In genomic region chr9:72766789-72767349, GRCm38 (mm10) we compare ENCODE assay signal across 8 mouse cellular contexts. TPM values are rescaled to one million over a fixed set of nuclear protein-coding genes. Genes with fewer than 3 reads are reported as not detected.
DNase-seq lines count a peak whose midpoint lies in the region; ATAC-seq and TF ChIP-seq lines count a peak whose summit lies in the region.

No protein-coding gene starts in this region.

- H3K4me1 ChIP-seq in E14TG2a.4 (replicated peaks; ENCODE audit: low read depth, low read length): peaks cover 30% of the 10 kb centered on the region
- H3K4me1 ChIP-seq in forebrain, embryonic 14.5 days (ENCODE audit: control insufficient read depth, insufficient read depth, low read length): no peaks in the 10 kb centered on the region
- H3K4me1 ChIP-seq in liver, embryonic 15.5 days (replicated peaks): no peaks in the 10 kb centered on the region; the same call in 1 of the 2 replicates
- peaks cover 4% of the 10 kb centered on the region; the same call in 1 of the 2 replicates for H3K4me1 ChIP-seq in neural tube, embryonic 14.5 days (ENCODE audit: control insufficient read depth, insufficient read depth, low read length)
- H3K4me1 ChIP-seq in testis, adult 2 months (ENCODE audit: control insufficient read depth, insufficient read depth, low read length): peaks cover 3% of the 10 kb centered on the region

- no peaks in the 10 kb centered on the region for H3K27me3 ChIP-seq in E14TG2a.4 (ENCODE audit: insufficient read depth, low read length)
- H3K27me3 ChIP-seq in forebrain, embryonic 14.5 days (replicated peaks; ENCODE audit: control insufficient read depth, insufficient read depth, low read length): no peaks in the 10 kb centered on the region
- H3K27me3 ChIP-seq in liver, embryonic 15.5 days: no peaks in the 10 kb centered on the region
- H3K27me3 ChIP-seq in neural tube, embryonic 14.5 days (ENCODE audit: control insufficient read depth, insufficient read depth, low read length): no peaks in the 10 kb centered on the region
- no peaks in the 10 kb centered on the region for H3K27me3 ChIP-seq in testis, adult 2 months (ENCODE audit: control insufficient read depth, insufficient read depth, low read length)

- H3K36me3 ChIP-seq in E14TG2a.4 (ENCODE audit: insufficient read depth, low read length): no peaks in the 10 kb centered on the region
- no peaks in the 10 kb centered on the region for H3K36me3 ChIP-seq in forebrain, embryonic 14.5 days (ENCODE audit: control insufficient read depth, insufficient read depth, low read length)
- H3K36me3 ChIP-seq in liver, embryonic 15.5 days (replicated peaks): no peaks in the 10 kb centered on the region
- no peaks in the 10 kb centered on the region for H3K36me3 ChIP-seq in neural tube, embryonic 14.5 days (ENCODE audit: control insufficient read depth, insufficient read depth, low read length)
- no peaks in the 10 kb centered on the region for H3K36me3 ChIP-seq in testis, adult 2 months (ENCODE audit: control insufficient read depth, insufficient read depth, low read length)

- peak overlapping the region; percentile 68 for H3K4me2 ChIP-seq in forebrain, embryonic 14.5 days (ENCODE audit: low read length)
- H3K4me2 ChIP-seq in liver, embryonic 15.5 days: peak overlapping the region; percentile 69
- peak overlapping the region; percentile 54 for H3K4me2 ChIP-seq in neural tube, embryonic 14.5 days (ENCODE audit: low read depth, low read length)

- no peaks in the 10 kb centered on the region for H3K9me3 ChIP-seq in E14TG2a.4 (ENCODE audit: low read length)
- H3K9me3 ChIP-seq in forebrain, embryonic 14.5 days (replicated peaks; ENCODE audit: control insufficient read depth, low read length): no peaks in the 10 kb centered on the region
- no peaks in the 10 kb centered on the region for H3K9me3 ChIP-seq in liver, embryonic 15.5 days (replicated peaks)
- no peaks in the 10 kb centered on the region for H3K9me3 ChIP-seq in neural tube, embryonic 14.5 days (ENCODE audit: control insufficient read depth, low read length)

- peak; percentile 53 for DNase-seq in c-Kit-positive CD71-positive TER-119-negative erythroid progenitor cells, embryonic 14.5 days (ENCODE audit: low read depth)
- DNase-seq in forebrain, embryonic 14.5 days (ENCODE audit: low spot score): peak; percentile 94
- DNase-seq in heart, postnatal 10 days: peak; percentile 91 to 96
- DNase-seq in kidney, postnatal 4 days: peak; percentile 95 to 96

- TF ChIP-seq CTCF in E14TG2a.4 (conservative IDR thresholded peaks at IDR 0.05; ENCODE audit: low read length): peak; percentile 66
- peak; percentile 64; the same call in 1 of the 2 replicates for TF ChIP-seq CTCF in testis, adult 2 months (IDR thresholded peaks at IDR 0.05; ENCODE audit: control insufficient read depth, insufficient read depth, insufficient replicate concordance, low read depth, low read length)

- peak overlapping the region; percentile 70 for H3K9ac ChIP-seq in forebrain, embryonic 14.5 days (ENCODE audit: low read length)
- H3K9ac ChIP-seq in liver, embryonic 15.5 days: 0 out of 2 replicates have a peak overlapping the region, but pooled peaks have one; percentile 18
- peak overlapping the region; percentile 50; the same call in 1 of the 2 replicates for H3K9ac ChIP-seq in neural tube, embryonic 14.5 days (replicated peaks; ENCODE audit: low read depth, low read length)

- intact Hi-C loops in heart, postnatal 10 days (cut with DNase I): loop anchor here (1.0 to 5.0 kb wide), 2 partner anchors 40 to 117 kb away; partner anchors contain the start of gene Prtg

- peak overlapping the region; percentile 70 for H3K4me3 ChIP-seq in E14TG2a.4 (replicated peaks; ENCODE audit: low read length)
- peak overlapping the region; percentile 30 for H3K4me3 ChIP-seq in forebrain, embryonic 14.5 days (ENCODE audit: low read depth, low read length)
- H3K4me3 ChIP-seq in liver, embryonic 15.5 days (replicated peaks): peak overlapping the region; percentile 39
- peak overlapping the region; percentile 31 for H3K4me3 ChIP-seq in neural tube, embryonic 14.5 days (ENCODE audit: low read depth, low read length)
- H3K4me3 ChIP-seq in testis, adult 2 months (ENCODE audit: control insufficient read depth, low read depth, low read length): peak overlapping the region; percentile 47

- 0 out of 2 replicates have a peak overlapping the region, but pooled peaks have one; percentile 27 for H3K27ac ChIP-seq in forebrain, embryonic 14.5 days (ENCODE audit: low read depth, low read length)
- no peak overlapping the region for H3K27ac ChIP-seq in liver, embryonic 15.5 days (replicated peaks)
- H3K27ac ChIP-seq in neural tube, embryonic 14.5 days (ENCODE audit: low read depth, low read length): peak overlapping the region; percentile 45
- H3K27ac ChIP-seq in testis, adult 2 months (ENCODE audit: control insufficient read depth, insufficient read depth, low read depth, low read length): no peak overlapping the region

- TF ChIP-seq POLR2A in testis, adult 2 months (IDR thresholded peaks at IDR 0.05; ENCODE audit: control insufficient read depth, low read depth, low read length): no peak

- 1% methylated on average over 17 of the region's 17 CpGs for WGBS in forebrain, embryonic 14.5 days
- WGBS in liver, embryonic 15.5 days (ENCODE audit: insufficient replicate concordance): 1% methylated on average over 17 of the region's 17 CpGs
- 0% methylated on average over 17 of the region's 17 CpGs for WGBS in neural tube, embryonic 14.5 days

- peak; percentile 76 for ATAC-seq in forebrain, embryonic 14.5 days
- peak; percentile 51; the same call in 1 of the 2 replicates for ATAC-seq in liver, embryonic 15.5 days (ENCODE audit: insufficient read depth)
- ATAC-seq in neural tube, embryonic 14.5 days (ENCODE audit: low read depth): peak; percentile 76

RNA-seq across cellular contexts. Expression of gene Prtg, which starts 39.8 kb away (rescaled TPM):
- polyA plus RNA-seq in forebrain, embryonic 14.5 days (2014; fragmentation: Nextera tagmentation; extraction: Ambion mirVana): 0.36 TPM in 2 replicates
- total RNA-seq in heart, postnatal 10 days (2021): under 1 TPM; 0.22 TPM
- 0.08 and 0.15 TPM in 2 replicates for polyA plus RNA-seq in liver, embryonic 15.5 days (2015; fragmentation: Nextera tagmentation; extraction: Ambion mirVana)
- 0.43 and 0.80 TPM in 2 replicates for polyA plus RNA-seq in neural tube, embryonic 14.5 days (2014; fragmentation: Nextera tagmentation; extraction: Ambion mirVana)
- polyA plus RNA-seq in testis, adult 2 months (2012; rRNA removed): 0.10 and 0.32 TPM in 2 replicates

Comparison
In these comparisons a context has a peak if more than half of its experiments do, and no peak if none do; other contexts are left out.
1. H3K27ac ChIP-seq: peak in forebrain, embryonic 14.5 days (single experiment) and neural tube, embryonic 14.5 days (single experiment); none in liver, embryonic 15.5 days (single experiment) and testis, adult 2 months (single experiment).
2. H3K9ac ChIP-seq: peak in every context shown above with its lines; median percentile 70 in forebrain, embryonic 14.5 days; 50 in neural tube, embryonic 14.5 days; 18 in liver, embryonic 15.5 days.
3. Peak in every context shown above with its lines, with median percentiles within 50 percentile points of each other: H3K4me3 ChIP-seq, DNase-seq, ATAC-seq and H3K4me2 ChIP-seq.